Mouse (Mus musculus): ENCODE data around the gene Vmn1r16.
"Not testable (repeated sequence)": the region's sequence is repeated elsewhere in the genome, so short reads cannot be mapped to it uniquely, and the experiment has no call there.

The Vmn1r16 gene

GRCm38 (mm10) chr6:57329394-57329793 is at the start of gene Vmn1r16:
TSS of gene Vmn1r16 (minus strand) at chr6:57329494.
- DNase-seq (ENCODE audit: low spot score in 2 of 2) = no peak

- DNase-seq (ENCODE audit: low spot score in 2 of 2) = no peak
Measured at GRCm38 (mm10) chr6:57367496-57367895, 38.2 kb upstream of the Vmn1r16 start.

DNA sequence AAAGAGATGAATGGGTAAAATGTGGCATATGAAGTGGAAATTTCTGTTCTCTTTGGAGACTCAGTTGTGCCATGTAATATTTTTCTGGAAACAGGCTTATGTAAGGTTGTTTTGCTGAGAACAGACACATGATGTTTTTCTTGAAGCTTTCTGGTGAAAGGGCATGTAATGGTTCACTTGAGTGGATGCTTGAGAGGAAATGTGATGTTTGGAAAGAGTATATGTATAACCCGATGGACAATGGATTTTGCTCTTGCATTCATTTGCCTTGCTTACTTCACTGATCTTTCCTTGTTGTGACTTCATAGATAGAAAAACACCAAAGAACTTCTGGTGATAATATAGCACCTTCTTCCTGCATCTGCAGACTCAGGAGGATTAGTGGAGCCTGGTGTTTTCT is 36.6 kb upstream of the Vmn1r16 start:
- not testable (repeated sequence) for DNase-seq (ENCODE audit: low spot score in 2 of 2)

DNA sequence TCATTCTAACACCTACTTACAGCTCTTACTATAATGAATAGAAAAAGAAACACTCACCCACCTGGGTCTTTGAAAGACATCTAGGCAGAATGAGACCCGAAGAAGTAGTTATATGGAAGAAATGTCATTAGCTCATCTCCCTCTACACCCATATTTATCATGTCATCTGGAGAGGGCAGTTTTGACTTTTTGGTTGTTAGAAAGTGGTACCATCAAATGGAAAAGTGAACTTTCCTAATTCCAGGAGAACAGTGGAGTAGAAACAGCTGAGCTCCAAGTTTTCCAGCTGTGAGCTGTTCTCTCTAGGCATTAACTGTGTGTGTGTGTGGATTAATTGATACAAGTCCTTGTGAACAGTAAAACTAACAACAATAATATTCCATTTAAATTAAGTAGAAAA is 34.3 kb upstream of the Vmn1r16 start, which contains the start of gene Vmn1r17:
Vmn1r17 (minus strand) TSS at position 101 of the 400 bp plus-strand sequence.
- DNase-seq (ENCODE audit: low spot score in 2 of 2) = no peak

DNA sequence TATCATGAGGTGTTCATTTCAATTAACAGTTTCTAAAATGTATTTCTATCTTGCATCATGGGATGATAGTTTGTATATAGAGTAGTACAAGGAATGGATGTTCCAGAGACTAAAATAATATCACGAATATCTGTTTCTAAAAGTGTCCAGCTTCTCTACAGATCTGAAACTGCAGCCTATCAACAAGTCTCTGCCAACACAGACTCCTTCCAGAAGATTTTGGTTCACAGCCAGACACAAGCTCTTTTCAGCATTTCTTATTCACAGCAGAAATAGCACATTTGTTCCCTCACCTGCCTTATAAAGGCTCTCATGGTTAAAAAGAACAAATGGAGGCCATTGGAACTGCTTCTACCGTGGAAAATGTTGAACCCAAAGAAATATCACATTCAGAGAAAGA is 27.6 kb upstream of the Vmn1r16 start:
- DNase-seq (ENCODE audit: low spot score in 2 of 2) = no peak

GRCm38 (mm10) chr6:57326176-57326575 is 3.1 kb downstream of the Vmn1r16 start:
- no peak for DNase-seq (ENCODE audit: low spot score in 2 of 2)

GRCm38 (mm10) chr6:57278952-57279351 is 50.3 kb downstream of the Vmn1r16 start:
- DNase-seq (ENCODE audit: low spot score in 2 of 2) = no peak

DNA sequence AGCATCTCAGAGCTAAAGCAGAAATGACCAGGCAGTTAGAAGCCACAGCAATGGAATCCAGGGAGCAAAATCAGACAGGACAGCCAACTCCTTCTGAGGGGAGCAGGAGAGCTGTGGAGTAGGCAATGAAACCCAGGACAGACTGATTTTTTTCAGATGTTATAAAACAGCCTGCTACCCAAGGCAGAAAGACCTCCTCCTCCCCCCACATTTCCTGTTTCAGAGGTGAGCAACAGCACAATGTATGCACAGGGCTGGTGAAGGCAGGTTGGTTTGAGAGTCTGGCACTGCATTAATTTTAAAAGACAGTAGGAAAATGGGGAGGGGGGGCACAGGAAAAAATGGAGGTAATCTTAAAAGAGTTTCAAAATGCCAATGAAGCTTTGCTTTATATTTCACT is 56.8 kb downstream of the Vmn1r16 start:
- no peak for DNase-seq (ENCODE audit: low spot score in 2 of 2)

GRCm38 (mm10) chr6:57271881-57272280 is 57.4 kb downstream of the Vmn1r16 start:
- no peak for DNase-seq (ENCODE audit: low spot score in 2 of 2)
